Mouse (Mus musculus) left cerebral cortex, postnatal 14 days (tissue): ENCODE measurements around the gene Btbd35f29. TPM values are rescaled to one million over a fixed set of nuclear protein-coding genes. Genes with fewer than 3 reads are reported as not detected.
"Not testable (repeated sequence)": the region's sequence is repeated elsewhere in the genome, so short reads cannot be mapped to it uniquely, and the experiment has no call there.

Source experiments
- DNase-seq, 2 experiments: peaks; one replicate each; pipeline ENCODE4 v3.0.0; 2021 to 2022; ENCODE audit warnings: low spot score in 2 of 2, mixed read lengths in 1 of 2
- intact Hi-C: fragments of 180-260 bp; cut with DNase I; formaldehyde crosslinking; loops from one replicate; pipeline ENCODE4 v1.15.1; 2025
- long read RNA-seq, 2 experiments: library from polyadenylated mRNA; stranded (forward); transcript quantifications; one replicate each; pipeline ENCODE4 v2.0.0; 2021
- total RNA-seq, 2 experiments: library from RNA; stranded (reverse); gene quantifications; 2 replicates each; pipeline ENCODE4 v1.2.3; 2021

Btbd35f29 gene
- not detected for total RNA-seq
- long read RNA-seq, experiment 1 = 0 reads
- long read RNA-seq, experiment 2 = 0 reads

DNA sequence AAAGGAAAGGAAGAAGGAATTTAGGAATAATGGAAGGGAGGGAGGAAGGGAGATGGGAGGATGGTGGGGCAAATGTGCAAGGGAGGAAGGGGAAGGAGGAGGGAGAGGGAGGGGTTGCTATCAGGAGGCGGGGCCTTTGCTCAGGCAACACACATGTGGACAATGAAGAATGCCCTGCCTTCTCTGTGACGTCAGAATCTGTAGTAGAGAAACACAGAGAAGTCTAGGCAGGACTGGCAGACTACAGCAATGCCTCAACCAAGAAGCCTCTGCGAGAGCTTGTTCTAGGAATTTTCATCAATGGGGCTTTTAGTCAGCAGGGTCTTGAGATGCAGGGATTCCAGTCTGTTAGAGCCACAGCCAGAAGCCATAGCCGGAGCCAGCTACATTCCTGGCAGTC lies at the start of gene Btbd35f29:
Gene Btbd35f29, plus strand, starts transcription at position 301 of the 400 bp plus-strand sequence.
- intact Hi-C loops, DNase-seq: not testable (repeated sequence)

- intact Hi-C loops, DNase-seq: not testable (repeated sequence)
Observed at GRCm38 (mm10) chrX:31141416-31141815, 23.9 kb downstream of the Btbd35f29 start.

DNA sequence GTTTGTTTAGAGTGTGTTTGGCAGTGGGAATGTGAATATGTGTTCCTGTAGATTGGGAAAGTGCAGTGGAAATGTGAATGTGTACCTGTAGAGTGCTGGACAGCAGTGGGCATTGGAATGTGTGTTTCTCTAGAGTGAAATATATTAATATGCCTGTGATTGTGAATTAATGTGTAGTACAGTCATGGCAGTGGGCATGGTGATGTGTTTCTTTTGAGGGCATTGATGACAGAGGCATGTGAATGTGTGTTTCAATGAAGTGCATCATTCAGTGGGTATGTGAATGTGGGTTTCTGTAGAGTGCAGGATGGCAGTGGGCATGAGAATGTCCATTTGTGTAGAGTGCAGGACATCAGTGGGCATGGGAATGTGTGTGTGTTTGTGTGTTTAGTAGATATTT lies 27.7 kb downstream of the Btbd35f29 start:
- intact Hi-C loops, DNase-seq: not testable (repeated sequence)

DNA sequence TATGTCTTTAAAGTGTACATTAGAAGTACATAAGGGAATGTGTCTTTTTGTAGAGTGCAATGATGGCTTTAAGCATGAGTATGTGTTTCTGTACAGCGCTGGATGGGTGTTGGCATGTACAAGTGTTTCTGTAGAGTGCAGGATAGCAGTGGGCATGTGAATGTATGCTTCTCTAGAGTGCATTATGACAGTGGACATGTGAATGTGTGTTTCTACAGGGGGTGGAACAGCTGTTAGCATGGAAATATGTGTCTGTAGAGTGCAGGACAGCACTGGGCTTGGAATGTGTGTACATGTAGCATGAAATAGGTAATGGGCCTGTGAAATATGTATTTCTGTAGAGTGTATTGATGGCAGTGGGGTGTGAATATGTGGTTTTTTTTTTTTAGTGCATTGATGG lies 28.4 kb downstream of the Btbd35f29 start:
- intact Hi-C loops, DNase-seq: not testable (repeated sequence)

GRCm38 (mm10) chrX:31158534-31159085 lies 41.1 kb downstream of the Btbd35f29 start:
- intact Hi-C loops, DNase-seq: not testable (repeated sequence)

DNA sequence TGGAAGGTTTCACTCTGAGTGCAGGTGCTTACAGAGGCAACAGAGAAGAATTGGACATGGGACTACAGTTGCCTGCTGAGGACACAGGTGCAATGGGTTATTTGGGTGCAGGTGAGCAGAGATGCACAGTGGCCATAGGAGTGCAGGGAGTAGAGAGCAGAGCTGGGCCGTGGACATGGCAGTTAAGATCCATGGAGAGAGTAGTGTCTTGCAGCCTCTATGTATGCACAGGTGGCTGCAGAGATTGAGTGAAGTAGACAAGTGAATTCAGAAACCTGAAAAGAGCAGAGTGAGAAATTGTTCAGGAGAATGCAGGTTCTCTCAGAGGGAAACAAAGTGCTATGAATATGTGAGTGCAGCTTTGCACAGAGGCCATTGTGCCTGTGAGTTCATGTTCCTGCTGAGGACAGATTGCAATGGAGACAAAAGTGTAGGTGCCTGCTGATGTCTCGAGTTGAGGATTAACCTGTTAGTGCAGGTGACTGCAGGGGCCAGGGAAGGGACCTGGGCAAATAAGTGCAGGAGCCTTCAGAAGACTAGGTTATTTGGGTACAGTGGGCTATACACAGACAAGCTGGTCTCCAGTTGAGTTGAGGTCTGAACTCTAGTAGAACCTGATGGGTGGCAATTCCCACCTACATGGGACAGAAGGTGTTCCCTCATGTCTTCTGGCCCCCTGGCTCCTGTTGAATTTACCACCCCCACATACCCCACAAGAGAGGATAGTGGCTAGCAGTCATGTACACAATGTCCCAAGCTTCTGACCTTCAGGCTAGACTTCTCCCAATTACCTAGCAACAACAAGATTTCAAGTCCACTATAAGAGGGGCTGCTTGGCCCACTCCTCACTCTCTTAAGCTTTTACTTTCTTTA lies 42.2 kb downstream of the Btbd35f29 start:
- DNase-seq, intact Hi-C loops: not testable (repeated sequence)

GRCm38 (mm10) chrX:31160554-31160953 lies 43.1 kb downstream of the Btbd35f29 start:
- intact Hi-C loops, DNase-seq: not testable (repeated sequence)

- DNase-seq, intact Hi-C loops: not testable (repeated sequence)
Observed at GRCm38 (mm10) chrX:31162638-31163037, 45.2 kb downstream of the Btbd35f29 start.

GRCm38 (mm10) chrX:31165193-31165592 lies 47.7 kb downstream of the Btbd35f29 start:
- intact Hi-C loops, DNase-seq: not testable (repeated sequence)

Other genes starting within 250 kb of the Btbd35f29 start
- gene Spin2f, start 136.2 kb downstream of the Btbd35f29 start, total RNA-seq = not detected
- not detected for gene Btbd35f26, start 218.8 kb downstream of the Btbd35f29 start, total RNA-seq